Mouse (Mus musculus) layer of hippocampus, adult 9-10 months (tissue): ENCODE measurements at regions not wholly inside any gene's neighbourhood (a gene's known extent, or its start where the extent isn't known, plus 50 kb on each side); places are given as distances from the start of the nearest gene placed in this dataset.

ENCODE experiments used
- DNase-seq: peaks from one replicate; pipeline ENCODE4 v3.0.0; 2022; ENCODE audit warnings: low spot score

GRCm38 (mm10) chr17:10079853-10080650 lies 239.6 kb downstream of the Qk start:
- DNase-seq = no peak

- no peak for DNase-seq
Observed at GRCm38 (mm10) chr17:10078536-10079319, 240.9 kb downstream of the Qk start.

DNA sequence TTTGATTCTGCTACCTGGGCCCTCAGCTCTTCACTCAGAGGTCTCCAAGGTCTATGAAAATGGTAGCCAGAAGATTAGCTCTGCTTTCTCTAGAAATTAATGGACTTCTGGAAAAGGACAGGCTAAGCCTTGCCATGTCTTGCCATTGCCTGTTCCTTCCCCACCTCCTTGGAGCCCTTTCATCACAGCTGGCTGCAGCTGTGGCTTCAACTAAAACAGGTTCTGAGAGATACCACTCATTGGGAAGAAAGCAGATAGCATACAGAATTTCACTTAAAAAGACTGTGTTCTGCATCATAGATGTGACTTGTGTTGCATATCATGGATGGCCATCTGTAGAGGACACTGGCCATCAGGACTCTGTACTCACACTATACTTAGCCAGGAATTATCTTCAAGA lies 246.4 kb downstream of the Qk start:
- DNase-seq = no peak

DNA sequence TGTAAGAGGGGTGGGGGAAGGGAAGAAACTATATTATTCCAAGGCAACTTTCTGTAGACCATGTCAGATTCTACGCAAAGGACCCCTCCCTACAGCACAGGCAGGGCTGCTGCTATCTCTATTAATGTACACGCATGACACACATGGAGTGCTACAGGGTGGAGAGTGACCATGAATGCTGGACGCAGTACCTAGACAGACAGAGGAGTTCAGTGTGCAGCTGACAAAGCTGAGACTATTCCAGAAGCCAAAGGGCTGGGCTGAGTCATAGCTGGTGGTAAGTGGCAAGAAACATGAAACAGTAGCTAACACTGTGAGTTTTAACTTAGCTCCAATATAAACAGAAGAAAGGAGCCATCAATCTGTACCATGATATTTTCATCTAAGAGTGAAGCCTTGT lies 250.4 kb downstream of the Qk start:
- DNase-seq = no peak

GRCm38 (mm10) chr17:10065131-10065530 lies 254.5 kb downstream of the Qk start:
- no peak for DNase-seq

- no peak for DNase-seq
Observed at GRCm38 (mm10) chr17:10062546-10063100, 257.0 kb downstream of the Qk start.

DNA sequence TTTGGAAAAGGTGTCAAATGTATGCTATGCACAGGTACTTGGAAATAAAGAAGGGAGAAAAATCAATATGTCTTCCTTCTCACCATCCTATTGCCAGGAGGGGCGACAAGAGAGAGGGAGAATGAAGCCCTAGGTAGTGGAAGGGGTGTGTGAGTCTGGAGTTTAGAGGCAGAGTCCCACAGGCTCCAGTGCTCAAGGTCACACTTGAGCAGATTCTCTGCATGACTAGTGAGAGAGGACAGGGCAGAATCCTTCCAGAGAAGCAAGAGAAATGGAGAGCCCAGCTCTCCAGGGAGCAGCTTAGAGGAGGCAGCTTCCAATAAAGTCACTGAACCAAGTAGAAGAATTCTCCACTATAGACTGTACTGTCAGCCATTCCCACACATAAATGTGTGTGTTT lies 261.9 kb downstream of the Qk start:
- DNase-seq = no peak

DNA sequence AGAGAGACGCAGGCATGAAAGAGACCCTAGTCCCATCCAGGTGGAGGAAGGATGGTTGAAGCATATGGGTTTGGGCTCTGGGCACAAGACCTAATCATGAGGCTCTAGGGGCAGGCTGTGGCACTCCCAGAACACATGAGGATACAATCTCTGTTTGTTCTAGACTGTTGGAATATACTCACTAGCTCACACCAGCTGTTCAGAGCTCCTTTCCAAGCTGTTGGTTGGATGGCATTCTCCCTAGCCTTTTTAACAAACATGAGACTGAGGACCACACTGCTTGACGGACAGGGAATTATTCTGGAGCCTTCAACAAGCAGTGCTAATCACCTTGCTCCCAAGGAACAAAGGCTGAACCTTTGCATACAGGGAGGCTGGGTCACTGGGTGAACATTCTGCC lies 263.6 kb downstream of the Qk start:
- no peak for DNase-seq

GRCm38 (mm10) chr17:10054375-10054774 lies 265.3 kb downstream of the Qk start:
- no peak for DNase-seq

DNA sequence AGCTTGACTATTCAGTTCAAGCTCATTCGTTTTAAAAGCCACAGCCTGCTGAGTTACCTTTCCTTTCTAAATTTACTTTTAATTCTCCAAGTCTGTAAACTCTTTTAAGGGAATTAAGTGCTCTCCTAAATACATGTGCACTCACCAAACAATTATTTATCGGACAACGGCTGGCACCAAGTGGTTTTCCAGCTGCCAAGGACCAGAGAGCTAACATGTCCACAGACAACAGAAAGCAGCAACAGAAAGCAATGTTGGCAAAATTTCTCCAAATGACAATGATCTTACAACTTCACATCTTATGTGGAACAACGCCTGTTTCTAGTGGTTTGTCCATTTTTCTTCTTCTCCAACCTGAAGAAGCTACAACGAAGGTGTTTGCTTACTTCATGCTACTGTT lies 275.3 kb downstream of the Qk start:
- DNase-seq = no peak

- DNase-seq = no peak
Observed at GRCm38 (mm10) chr17:10042042-10042652, 277.5 kb downstream of the Qk start.

- no peak for DNase-seq
Observed at GRCm38 (mm10) chr17:10040951-10041359, 278.7 kb downstream of the Qk start.

- no peak for DNase-seq
Observed at GRCm38 (mm10) chr17:10040375-10040774, 279.3 kb downstream of the Qk start.

GRCm38 (mm10) chr17:10037799-10038445 lies 281.7 kb downstream of the Qk start:
- DNase-seq = no peak

GRCm38 (mm10) chr17:10033510-10033909 lies 286.1 kb downstream of the Qk start:
- no peak for DNase-seq

DNA sequence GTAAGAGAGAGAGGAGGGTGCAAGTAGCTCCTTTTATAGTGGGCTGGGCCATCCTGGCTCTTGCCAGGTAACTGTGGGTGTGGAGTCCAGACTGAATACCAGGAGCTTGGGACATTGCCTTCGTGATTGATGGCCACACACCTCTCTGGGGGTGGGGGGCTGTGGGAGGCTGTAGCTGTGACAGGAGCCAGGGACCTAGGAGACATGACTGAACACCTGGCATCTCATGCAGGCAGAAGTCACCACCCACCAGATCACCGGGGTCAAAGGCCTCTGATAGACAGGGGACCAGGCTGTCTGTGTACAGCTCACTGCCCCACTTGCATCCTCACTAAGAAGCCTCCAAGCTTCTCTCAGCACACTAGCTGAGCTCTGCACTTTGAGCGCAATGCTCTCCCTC lies 288.6 kb downstream of the Qk start:
- DNase-seq = no peak

DNA sequence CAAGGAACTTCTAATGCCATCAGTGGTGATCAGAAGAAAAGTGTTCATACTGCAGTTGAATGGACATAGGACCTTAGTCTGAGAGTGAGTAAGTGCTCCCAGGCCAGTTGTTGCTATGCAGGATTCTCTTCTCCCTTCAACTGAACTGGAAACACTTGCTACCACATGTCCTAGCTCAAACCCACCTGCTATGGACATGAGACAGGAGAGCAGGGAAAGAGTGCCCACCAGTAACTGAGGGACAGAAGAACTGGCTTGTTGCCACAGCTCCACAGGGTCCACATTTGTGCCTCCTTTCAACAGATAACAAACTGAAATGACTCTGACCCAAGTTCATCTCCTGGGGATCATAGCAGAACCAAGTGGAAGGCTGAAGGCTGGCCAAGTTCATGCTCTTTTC lies 292.9 kb downstream of the Qk start:
- no peak for DNase-seq

DNA sequence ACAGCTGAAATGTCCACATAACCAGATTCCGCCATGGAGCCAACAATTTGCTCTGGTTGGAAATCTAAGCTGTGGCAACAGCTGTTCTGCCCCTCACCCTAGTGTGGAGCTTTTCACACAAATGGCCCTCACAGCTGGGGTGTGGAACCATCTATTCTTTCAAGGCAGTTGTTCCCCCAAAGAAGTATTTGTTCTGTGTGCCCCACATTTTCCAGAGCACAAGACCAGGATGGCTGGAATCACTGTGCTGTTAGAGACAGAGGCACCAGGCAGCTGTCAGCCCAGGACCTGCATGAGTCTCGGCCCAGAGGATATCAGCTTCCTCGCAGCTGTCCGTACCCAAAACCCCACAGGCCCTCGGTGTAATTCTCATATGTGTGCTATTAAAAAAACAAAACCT lies 294.4 kb downstream of the Qk start:
- no peak for DNase-seq

- no peak for DNase-seq
Observed at GRCm38 (mm10) chr17:10024323-10024722, 295.3 kb downstream of the Qk start.

DNA sequence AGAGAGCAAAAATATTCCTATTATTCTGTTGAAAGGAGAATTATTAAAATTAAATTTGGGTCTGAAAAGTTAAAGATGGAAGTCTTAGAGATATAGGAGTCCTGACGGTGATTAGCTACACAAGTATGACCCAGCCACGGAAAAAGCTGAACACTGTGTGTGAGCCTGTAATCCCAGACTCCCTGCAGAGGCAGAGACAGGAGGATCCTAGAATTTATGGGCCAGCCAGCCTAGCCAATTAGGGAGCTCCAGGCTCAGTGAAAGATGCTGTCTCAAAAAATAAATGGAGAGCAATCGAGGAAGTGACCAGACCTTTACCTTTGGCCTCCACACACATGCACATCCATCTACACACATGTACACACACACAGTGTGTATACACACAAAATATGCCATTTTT lies 307.5 kb downstream of the Qk start:
- DNase-seq = no peak

- DNase-seq = no peak
Observed at GRCm38 (mm10) chr17:10011728-10012127, 307.9 kb downstream of the Qk start.

DNA sequence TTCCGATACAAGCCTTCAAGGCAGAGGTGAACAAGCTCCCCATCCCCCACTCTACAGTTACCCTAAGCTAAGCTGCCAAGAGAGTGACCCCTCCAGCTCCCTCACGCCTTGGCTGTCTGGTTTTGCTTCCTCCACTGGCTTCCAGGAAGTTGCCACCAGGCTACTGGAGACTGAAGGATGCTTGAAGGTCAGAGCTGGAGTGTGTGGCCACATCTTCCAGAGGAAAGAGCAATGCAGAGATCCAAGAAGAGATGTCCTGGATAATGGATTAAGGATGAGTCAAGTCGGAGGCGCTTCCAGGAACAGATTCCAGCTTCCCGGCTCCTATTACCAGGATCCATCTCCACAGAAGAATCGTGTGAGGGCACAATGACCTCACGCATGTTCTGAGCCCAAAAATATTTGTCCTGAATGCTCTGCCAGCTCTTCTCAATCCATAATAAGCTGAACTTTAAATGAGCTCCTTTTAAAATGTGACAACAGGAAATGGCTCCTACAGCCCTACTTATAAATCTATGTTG lies 318.5 kb downstream of the Qk start:
- DNase-seq = no peak
